Mouse (Mus musculus): ENCODE results near the gene Gm28230.

DNA sequence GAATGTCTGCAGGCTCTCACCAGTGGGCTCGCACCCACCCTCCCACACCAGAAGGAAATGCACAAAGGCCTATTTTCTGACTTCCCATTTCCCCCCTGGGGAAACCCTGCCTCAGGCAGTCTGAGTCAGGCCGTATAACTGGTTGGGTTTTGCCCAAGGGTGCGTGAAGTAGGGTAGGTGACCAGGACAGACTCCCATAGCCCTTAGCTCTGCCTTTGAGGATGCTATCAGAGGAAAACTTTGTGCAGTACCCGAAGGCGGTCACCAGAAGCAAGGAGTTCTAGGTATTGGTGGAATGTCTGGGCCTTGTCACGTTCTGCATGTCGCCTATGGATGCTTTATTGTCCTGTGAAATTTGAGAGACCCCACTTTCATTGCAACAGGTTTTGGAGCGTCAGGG lies 3.6 kb upstream of the Gm28230 start:
- TF ChIP-seq GATA1 (IDR thresholded peaks at IDR 0.05; ENCODE audit: low read length) (no peak), TAL1 (IDR thresholded peaks at IDR 0.05; ENCODE audit: low read length) (no peak)
